Mouse (Mus musculus): Measurements from ENCODE around the gene Tmem132b.
A peak's percentile ranks its signal among the peaks of the same experiment; 100 is the strongest.

Tmem132b gene

DNA sequence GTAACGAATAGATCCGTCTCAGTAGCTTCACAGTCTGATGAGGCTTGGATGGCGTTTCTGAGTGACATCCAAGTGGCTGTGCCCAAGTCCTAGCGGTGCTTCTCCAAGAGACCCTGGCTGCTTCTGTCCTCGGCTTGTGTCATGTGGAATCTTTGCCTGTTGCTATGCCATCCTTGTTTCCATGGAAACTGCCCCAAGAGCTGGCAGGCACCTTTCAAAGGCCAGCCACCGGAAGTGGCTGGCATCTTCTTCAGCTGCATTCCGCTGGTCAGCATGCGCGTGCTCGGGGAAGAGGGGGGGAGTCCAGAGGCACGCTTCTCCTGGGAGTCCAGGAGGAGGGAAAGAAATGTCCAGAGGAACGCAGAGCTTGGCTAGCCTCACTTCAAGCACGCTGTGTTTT, 144.0 kb downstream of the Tmem132b start:
- peak; percentile 92 for DNase-seq (ENCODE audit: low read depth, low spot score)

DNA sequence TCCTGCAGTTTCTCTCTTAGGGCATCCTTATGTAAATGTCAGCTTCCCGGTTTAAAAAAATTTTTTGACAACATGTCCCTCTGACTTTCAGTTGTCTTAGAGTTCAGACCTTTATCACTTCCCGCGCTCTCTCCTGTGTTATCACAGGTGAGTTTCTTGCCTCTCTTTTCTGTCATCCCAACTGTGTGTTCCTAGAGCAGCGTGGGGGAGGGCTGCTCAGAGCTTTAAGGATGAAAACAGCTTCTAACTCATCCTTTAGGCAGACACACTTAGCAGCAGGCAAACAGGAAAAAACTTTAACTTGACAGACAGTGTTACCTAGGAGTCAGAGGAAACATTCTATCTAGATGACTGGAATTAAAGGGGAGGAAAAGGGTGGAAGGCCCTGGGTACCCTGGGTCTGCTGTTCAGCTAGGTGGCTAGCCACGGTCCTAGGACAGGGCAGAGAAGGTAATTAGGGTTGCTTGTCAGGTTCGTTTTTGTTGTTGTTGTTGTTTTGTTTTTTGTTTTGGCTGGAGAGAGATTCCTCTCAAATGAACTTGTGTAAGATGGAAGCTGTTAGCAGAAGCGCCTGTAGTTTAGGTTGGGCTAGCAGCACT, 144.6 kb downstream of the Tmem132b start:
- peak; percentile 51 for DNase-seq (ENCODE audit: low read depth, low spot score)

DNA sequence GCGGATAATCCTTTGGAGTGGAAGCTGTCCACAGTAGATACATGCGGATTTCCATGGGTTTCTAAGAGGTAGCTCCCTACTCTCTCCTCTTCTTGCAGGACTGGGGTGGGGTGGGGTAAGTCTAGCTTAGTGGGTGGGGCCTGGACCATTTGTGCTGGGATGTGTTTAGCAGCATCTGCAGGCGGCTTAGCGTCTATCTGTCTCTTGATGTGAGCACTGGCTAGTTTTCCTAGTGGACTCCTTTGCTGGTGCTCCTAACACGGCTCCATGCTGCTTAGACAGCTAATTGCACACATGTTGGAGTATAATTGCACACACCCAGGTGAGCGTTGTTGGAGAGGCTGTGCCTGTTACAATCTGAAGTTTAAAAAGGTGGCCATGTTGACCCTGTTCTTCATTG, 149.3 kb downstream of the Tmem132b start:
- no peak for DNase-seq (ENCODE audit: low read depth, low spot score)

DNA sequence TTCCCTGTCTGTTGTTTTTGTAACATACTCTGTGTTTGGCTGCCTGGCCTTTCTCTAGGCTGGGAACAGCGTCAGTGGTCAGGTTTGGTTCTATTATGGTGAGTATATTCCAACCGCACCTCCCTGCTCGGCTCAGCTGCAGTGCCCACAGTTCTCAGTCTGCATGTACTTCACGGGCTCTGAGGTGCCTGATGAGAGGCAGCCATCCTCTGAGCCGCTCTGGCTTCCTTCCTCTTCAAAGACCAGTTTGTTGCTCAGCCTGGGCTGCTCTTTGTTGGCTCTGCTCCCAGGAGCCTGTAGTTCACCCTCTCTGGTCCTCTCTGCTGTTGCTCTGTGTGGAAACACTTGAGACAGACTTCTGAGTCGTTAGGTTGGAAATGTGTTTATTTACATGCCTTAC, 151.9 kb downstream of the Tmem132b start:
- DNase-seq (ENCODE audit: low read depth, low spot score): peak; percentile 59

DNA sequence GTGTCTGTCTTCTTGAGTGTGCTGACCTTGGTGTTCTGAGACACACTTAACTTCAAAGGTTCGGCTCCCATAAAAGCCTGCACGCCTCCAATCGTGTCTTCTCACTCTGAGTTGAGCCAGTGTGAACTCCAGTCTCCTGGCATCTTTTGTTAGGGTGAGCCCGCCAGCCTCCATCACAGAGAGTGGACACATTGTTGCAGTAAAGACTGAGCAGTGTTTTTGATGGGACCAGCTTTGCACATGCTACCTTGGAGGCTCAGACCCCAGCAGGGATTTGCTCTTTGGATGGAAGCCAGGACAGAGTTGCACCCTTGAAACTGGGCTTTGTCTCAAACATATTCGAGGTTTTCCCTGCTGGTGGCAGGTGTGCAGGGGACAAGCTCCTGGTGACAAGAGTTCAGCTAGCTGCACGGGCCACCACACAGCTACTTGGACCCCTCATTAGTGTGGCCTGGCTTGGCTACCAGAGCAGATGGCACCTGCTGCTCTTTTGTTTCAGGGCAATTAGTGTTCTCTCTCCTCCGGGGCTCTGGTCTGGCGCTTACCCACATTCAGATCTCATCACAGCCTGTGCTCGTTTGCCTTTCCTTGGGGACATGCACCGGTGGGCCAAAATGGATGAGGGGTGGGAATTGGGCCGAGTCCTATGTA, 154.2 kb downstream of the Tmem132b start:
- DNase-seq (ENCODE audit: low read depth, low spot score): no peak

DNA sequence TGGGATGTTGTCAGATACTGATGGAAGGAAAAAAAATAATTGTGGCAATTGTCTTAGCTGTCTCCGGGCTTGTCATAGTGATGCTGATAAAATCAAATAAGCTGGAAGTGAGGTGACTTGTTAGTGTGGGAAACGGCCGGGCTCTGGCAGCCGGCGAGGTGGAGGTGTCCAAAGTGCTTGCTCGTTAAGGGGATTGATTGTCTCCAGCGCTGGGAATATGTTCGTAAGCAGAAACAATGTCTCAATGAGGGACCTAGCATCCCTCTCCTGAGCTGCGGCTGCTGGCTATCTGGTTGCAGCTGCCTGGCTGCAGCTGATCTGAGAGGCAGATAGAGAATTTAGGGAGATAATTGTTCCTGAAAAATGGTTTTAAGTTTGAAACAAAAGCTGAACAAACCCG, 161.0 kb downstream of the Tmem132b start:
- DNase-seq (ENCODE audit: low read depth, low spot score): no peak

DNA sequence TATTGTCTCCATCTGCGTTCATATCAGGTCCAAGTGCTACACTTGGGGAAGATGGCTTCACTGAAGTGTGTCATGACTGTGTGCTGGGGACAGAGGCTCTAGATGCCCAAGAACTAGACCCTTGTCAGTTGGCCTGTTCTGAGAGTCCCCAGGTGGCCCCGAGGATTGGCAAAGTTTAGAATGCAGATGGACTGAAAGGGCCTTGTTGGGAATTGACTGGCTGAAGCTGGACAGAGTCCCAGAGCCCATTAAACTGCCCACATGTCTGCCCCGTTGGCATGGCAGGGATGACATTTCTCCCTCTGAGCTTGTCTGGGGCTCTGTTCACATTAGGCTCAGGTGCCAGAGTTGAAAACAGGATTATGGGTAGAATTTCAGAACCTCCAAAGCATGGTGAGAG, 167.8 kb downstream of the Tmem132b start:
- peak; percentile 78 for DNase-seq (ENCODE audit: low read depth, low spot score)

DNA sequence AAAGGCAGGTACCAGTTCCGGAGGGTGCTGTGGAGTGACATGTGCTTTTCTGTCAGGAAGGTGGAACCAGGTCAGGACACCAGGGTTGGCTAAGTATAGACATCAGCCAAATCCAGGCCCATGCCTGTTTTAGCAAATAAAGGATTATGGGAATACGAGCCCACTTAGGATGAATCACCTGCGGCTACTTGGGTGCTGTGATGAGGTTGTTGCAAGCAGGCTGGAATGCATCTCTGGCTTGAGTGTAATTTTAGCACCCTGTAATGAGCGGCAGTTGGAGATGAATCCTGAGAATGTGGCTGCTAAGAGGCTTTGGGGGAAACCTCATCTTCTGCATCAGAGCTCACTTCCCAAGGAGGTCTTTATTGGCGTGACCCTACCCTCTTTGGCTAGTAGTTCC, 168.7 kb downstream of the Tmem132b start:
- peak; percentile 81 for DNase-seq (ENCODE audit: low read depth, low spot score)

DNA sequence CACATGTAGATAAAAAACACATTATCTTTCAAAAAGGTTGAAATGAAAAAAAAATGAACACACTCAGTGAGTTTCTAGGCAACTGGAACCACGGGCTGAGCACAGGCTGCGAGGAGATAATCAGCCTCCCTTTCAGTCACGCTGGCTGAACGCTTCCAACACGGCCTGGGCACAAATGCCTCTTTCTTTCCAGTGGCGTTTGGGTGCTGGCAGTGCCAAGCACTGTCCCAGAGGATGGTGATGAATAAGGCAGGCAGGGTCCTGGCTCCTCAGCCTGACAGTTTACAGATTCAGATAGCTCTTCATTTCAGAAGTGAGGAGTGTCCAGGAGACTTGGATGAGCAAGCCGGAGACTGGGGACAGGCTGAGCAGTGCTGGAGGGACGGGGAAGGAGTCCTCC, 173.8 kb downstream of the Tmem132b start:
- DNase-seq (ENCODE audit: low read depth, low spot score): peak; percentile 93

DNA sequence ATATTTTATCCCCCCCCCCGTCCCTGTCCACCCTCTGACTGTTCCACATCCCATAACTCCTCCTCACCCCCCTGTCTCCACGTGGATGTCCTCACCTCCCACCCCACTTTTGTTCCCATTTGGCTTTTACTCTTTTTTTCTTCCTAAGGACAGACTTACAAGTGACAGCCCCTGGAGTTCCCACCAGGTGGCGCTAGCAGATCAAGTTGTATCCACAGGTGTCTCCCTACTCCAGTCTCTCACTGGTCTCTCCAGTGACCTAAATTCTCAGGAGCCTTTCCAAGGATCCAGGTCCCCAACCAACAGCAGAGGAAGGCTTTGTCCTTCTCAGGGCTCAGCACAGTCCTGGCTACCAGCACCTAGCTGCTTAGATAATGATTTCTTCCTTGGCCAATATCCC, 177.6 kb downstream of the Tmem132b start:
- DNase-seq (ENCODE audit: low read depth, low spot score): peak; percentile 88

DNA sequence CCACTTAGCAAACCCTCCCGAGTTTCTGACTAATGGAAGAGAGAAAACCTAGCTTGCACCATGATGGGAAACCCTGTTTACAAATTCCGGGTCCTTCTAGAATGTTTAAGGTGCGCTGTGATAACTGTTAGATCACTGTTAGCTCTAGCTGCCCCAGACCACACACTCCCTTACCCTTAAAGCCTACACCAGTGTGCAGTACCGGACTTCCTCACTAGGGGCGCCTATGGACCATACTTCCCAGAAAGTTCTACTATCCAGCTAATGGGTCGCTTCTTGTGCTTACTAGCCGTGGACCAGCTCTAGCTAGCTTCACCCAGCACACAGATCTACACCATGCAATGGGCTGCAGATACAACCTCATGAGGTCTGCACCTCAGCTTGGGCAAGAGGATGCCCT, 195.2 kb downstream of the Tmem132b start:
- no peak for DNase-seq (ENCODE audit: low read depth, low spot score)

DNA sequence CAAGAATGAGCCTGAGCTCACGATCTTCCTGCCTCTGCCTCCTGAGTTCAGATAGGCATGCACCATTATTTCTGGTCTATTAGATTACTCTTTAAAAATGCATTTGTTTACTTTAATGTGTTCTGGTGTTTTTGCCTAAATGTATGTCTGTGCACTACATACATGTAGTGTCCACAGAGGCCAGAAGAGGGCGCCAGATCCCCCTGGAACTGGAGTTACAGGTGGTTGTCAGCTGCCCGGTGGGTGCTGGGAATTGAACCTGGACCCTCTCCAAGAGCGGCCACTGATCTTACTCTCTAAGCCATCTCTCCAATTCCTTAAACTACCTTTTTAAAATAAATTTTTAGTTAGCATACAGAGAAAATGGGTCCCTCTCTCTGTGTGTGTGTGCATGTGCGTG, 195.9 kb downstream of the Tmem132b start:
- DNase-seq (ENCODE audit: low read depth, low spot score): no peak

DNA sequence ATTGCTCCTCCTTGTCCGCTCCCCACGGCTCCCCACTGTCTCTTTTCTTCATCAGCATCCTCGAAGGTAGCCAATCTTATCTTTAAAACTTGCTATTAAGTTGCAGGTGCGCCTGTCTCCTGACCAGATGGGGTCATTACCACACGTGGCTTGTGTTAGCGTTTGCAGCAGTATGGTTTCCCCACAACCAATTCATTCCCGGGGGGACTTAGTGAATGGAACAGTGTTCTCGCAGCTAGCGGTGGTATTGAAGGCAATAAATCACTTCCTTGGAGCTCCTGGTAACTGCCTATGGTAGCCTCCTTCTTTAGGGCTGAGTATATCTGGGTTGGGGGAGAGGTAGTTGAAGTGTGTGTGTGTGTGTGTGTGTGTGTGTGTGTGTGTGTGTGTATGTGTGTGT, 196.4 kb downstream of the Tmem132b start:
- no peak for DNase-seq (ENCODE audit: low read depth, low spot score)

DNA sequence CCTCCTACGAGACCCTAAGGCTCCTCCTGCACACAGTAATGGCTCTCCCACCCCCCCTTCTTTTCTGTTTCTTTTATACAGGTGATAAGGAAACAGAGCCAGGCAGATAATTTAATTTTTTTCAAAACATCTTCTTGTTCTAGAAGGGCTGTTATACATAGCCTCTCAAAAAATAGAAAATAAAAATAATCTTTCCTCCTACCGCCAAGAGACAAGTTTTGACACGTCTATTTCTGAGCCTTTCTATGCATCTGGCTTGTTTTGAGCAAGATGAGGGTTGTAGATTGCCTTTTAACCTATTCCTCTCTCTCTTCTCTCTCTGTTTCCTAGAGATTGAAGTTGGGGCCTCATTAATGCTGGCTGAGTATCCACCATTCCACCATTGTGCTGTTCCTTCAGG, 196.9 kb downstream of the Tmem132b start:
- peak; percentile 61 for DNase-seq (ENCODE audit: low read depth, low spot score)

DNA sequence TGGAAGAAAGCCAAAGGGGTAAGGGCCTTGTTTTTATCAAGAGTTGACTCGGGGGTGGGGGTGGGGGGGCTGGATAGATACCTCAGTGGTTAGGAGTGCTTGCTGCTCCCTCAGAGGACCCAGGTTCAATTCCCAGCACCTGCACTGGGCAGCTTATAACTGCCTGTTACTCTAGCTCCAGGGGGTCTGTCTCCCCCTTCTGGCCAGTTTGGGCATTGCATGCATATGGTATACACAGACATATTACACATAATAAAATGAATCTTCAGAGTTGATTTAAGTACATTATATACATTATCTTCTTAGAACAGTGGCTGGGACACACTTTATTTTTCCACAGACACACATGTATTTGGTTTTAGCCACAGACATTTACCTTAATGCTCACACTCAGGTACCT, 202.2 kb downstream of the Tmem132b start:
- no peak for DNase-seq (ENCODE audit: low read depth, low spot score)

DNA sequence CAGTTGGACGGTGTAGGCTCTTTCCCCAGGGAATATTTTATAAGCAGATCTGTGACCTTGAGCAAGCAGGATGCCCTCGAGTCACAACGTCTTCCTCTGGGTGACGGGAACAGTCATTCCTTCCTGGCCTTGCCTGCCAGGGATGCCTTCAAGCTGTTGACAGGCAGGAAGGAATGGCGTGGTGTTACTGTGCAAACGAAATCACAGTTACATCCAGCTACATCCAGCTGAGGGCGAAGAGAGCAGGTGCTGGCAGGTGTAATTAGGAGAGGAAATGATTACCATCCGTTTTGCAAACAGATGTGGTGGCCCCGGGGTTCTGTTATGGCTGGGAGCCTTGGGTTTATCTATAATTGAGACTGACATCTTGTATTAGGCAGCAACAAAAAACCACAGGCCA, 205.5 kb downstream of the Tmem132b start:
- DNase-seq (ENCODE audit: low read depth, low spot score): no peak

DNA sequence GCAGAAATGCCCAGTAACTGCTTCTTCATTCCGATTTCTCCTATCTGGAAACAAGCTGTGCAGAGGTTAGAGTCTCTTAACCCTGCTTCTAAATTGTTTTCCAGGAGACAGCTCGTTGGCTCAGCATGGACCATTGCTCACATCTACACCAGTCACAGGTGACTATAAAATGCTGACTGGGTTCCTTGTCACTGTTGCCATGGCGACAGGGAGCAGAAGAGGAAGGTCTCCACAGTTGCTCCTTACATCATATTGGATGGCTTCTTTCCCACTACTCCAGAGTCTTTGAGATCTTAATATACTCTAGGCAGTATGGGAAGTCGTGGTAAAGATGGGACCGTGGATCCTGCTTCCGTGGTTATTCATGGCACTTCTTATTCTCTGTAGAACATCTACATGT, 211.9 kb downstream of the Tmem132b start:
- DNase-seq (ENCODE audit: low read depth, low spot score): peak; percentile 50

DNA sequence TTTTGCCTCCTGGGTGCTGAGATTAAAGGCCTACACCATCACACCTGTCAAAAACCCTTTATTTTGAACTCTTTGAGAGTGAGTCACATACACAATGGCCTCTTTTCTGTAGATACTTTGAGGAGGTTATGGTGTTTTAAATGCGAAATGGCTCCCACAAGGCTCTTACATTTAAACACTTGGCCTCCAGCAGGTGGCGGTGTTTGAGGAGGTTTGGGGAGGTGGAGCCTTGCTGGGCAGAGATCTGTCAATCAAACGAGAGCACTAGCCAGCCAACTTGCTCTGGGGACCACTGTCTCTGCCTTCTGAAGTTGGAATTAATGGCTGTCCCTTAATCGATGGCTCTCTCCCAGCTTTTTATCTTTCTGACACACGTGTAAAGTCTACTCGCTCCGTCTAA, 214.2 kb downstream of the Tmem132b start:
- peak; percentile 28 for DNase-seq (ENCODE audit: low read depth, low spot score)

DNA sequence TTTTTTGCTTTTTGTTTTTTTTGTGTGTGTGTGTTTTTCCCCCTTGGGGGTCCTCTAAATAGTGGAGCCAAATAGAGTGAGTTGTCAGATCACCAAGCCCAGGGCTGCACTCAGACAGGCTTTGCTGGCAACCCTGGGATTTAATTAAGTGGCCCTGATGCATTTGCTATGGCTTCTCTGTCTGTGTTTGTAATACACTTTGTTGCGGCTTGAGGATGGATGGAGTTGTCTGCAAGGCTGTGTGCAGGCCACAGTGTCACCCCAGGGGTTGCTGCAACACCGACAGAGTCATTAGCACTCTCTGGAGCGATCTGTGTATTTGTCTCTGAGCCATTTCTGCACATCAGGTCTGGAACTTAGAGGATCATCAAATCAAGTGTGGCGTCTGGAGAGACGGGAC, 219.9 kb downstream of the Tmem132b start:
- no peak for DNase-seq (ENCODE audit: low read depth, low spot score)

DNA sequence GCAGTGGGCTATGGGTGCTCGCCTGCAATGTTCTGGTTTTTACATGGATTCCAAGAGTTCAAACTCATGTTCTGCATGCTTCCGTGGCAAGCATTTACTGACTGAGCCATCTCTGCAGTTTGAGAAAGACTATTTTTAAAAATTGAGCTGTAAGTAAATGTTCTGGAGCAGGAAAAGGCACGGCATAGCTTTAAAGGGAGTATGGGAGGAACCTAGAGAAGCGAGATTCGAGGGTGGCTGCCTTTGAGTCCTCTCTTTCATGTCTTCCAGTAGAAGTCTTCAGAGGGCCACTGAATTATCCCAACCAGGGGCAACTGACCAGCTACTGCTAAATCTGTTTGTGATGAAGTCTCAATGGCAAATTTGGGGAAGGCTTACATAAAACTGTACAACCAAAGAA, 221.0 kb downstream of the Tmem132b start:
- DNase-seq (ENCODE audit: low read depth, low spot score): peak; percentile 59

DNA sequence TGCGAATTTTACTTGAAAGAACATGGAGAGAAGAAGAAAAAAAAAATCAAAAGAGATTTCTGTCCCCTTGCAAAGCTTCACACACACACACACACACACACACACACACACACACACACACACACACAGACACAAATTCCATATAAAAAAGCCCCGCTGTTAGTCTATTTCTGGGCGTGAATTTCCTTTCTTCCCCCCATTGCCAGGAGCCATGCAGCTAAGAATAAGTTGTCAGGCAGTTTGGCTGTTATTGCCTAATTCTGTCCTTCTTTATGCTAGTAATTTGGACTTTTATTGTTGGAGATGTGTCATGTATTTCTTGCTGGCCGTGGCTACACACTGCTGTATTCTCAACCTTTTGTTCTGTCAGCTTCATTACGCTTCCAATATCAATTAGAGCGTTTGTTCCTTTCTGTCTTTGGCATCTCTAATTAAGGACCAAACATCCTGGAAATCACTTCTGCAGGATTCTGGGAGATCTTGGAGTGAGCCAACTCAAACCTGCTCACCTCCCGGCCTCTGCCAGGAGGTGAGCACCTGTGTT, 225.5 kb downstream of the Tmem132b start:
- peak; percentile 63 for DNase-seq (ENCODE audit: low read depth, low spot score)

DNA sequence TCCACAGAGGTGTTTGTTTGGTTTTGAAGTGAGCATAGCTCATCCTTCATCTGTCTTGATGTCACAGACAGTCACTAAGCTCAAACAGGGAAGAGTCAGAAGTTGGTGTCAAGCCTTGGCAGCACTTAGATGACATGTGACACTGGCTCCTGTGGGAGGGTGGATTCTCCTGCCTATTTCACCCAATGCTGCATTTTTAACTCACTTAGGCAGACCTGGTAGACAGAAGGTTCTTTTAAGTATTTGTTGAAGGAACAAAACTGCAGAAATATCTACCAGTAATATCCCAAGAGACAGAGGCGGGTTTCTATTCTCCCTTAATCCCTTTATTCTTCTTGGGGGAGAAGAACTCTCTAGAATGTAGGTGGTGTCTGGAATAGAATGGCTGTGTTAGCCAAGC, 226.9 kb downstream of the Tmem132b start:
- peak; percentile 80 for DNase-seq (ENCODE audit: low read depth, low spot score)

DNA sequence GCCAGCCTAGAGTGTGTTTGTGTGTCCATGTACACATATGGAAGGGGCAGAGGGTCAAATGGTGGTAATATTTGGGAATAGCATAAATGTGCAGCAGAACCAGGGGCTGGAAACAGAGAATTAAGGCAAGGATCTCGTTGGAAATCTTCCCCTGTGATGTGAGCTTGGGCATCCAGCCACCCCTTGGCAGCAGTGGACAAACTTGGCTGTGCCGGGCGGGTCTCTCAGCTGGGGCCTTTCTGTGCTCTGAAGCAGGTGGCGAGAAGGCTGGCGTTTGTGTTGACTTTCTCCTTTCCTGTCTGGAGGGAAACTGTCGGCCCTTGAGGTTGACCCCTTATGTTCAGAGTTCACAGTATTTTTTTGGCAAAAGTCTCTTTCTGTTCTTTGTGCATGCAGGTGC, 235.4 kb downstream of the Tmem132b start:
- DNase-seq (ENCODE audit: low read depth, low spot score): peak; percentile 44

DNA sequence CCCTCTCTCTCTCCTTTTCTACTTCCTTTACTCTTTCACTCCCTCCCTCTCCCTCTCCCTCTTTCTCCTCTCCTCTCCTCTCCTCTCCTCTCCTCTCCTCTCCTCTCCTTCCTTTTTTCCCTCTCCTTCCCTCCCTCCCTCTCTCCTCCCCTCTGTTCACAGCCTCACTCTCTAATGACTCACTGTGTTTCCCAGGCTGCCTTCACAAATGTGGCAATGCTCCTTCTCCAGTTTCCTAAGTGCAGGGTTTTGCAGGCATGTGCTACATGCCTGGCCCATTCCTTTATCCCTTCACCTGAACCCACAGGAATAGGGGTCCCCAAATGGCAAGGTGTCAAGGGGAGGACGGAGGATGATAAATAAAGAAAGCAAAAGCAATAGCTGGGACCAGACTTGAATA, 236.4 kb downstream of the Tmem132b start:
- DNase-seq (ENCODE audit: low read depth, low spot score): peak; percentile 76
